Comparison of ENCODE assay signal across 12 mouse cellular contexts in genomic region chr2:127313878-127314277, GRCm38 (mm10). TPM values are rescaled to one million over a fixed set of nuclear protein-coding genes. Genes with fewer than 3 reads are reported as not detected.
DNase-seq lines count a peak whose midpoint lies in the region; ATAC-seq and TF ChIP-seq lines count a peak whose summit lies in the region.
"Had no signal": no experiment of that assay in that cellular context is flagged by ENCODE, and none has a peak within 500 bp of the region (broad histone marks: within the 10 kb centered on the region; RNA-seq: fewer than 3 reads in every experiment).

No protein-coding gene starts in this region.

- 0 out of 2 replicates have a peak, but pooled peaks have one; percentile 11 for TF ChIP-seq CTCF in forebrain, postnatal 0 days (IDR thresholded peaks at IDR 0.05; ENCODE audit: low read depth)
- TF ChIP-seq CTCF in kidney, postnatal 0 days (IDR thresholded peaks at IDR 0.05; ENCODE audit: low read depth), result peak; percentile 59
- peak; percentile 44 for TF ChIP-seq CTCF in heart, postnatal 0 days (IDR thresholded peaks at IDR 0.05; ENCODE audit: low read depth)

- WGBS in forebrain, postnatal 0 days, result 61% methylated on average over 4 of the region's 4 CpGs
- 60% methylated on average over 4 of the region's 4 CpGs for WGBS in forebrain, embryonic 13.5 days
- WGBS in kidney, postnatal 0 days, result 47% methylated on average over 4 of the region's 4 CpGs
- 55% methylated on average over 4 of the region's 4 CpGs for WGBS in heart, postnatal 0 days

- H3K9me3 ChIP-seq in forebrain, postnatal 0 days (ENCODE audit: low read length), result no peaks in the 10 kb centered on the region
- no peaks in the 10 kb centered on the region for H3K9me3 ChIP-seq in forebrain, embryonic 13.5 days (replicated peaks)
- no peaks in the 10 kb centered on the region for H3K9me3 ChIP-seq in kidney, postnatal 0 days (replicated peaks; ENCODE audit: low read length)
- no peaks in the 10 kb centered on the region for H3K9me3 ChIP-seq in heart, postnatal 0 days (replicated peaks; ENCODE audit: control insufficient read depth, low read length)

- ATAC-seq in forebrain, postnatal 0 days, result no peak
- no peak for ATAC-seq in forebrain, embryonic 13.5 days
- ATAC-seq in kidney, postnatal 0 days (replicated peaks; ENCODE audit: low FRiP score, low read depth), result no peak
- ATAC-seq in heart, postnatal 0 days (ENCODE audit: insufficient read depth, low read depth), result peak; percentile 69

- no peaks in the 10 kb centered on the region for H3K4me1 ChIP-seq in forebrain, postnatal 0 days (ENCODE audit: insufficient read depth)
- no peaks in the 10 kb centered on the region for H3K4me1 ChIP-seq in forebrain, embryonic 13.5 days
- no peaks in the 10 kb centered on the region for H3K4me1 ChIP-seq in kidney, postnatal 0 days (replicated peaks; ENCODE audit: insufficient read depth, low read length)
- H3K4me1 ChIP-seq in heart, postnatal 0 days (ENCODE audit: control insufficient read depth, insufficient read depth), result no peaks in the 10 kb centered on the region

- TF ChIP-seq EP300 in heart, postnatal 0 days (IDR thresholded peaks at IDR 0.05; ENCODE audit: low read depth), result no peak

- no peak overlapping the region for H3K27ac ChIP-seq in forebrain, postnatal 0 days (ENCODE audit: low read depth, low read length)
- H3K27ac ChIP-seq in forebrain, embryonic 13.5 days, result no peak overlapping the region
- no peak overlapping the region for H3K27ac ChIP-seq in kidney, postnatal 0 days
- H3K27ac ChIP-seq in heart, postnatal 0 days (ENCODE audit: low read depth), result peak overlapping the region; percentile 87

- no peak overlapping the region for H3K4me2 ChIP-seq in forebrain, postnatal 0 days (ENCODE audit: low read depth)
- H3K4me2 ChIP-seq in forebrain, embryonic 13.5 days, result no peak overlapping the region
- no peak overlapping the region for H3K4me2 ChIP-seq in kidney, postnatal 0 days (ENCODE audit: low read length)
- no peak overlapping the region for H3K4me2 ChIP-seq in heart, postnatal 0 days (ENCODE audit: low read depth, low read length)

- no peaks in the 10 kb centered on the region for H3K27me3 ChIP-seq in forebrain, postnatal 0 days (ENCODE audit: insufficient read depth, low read length)
- H3K27me3 ChIP-seq in forebrain, embryonic 13.5 days, result no peaks in the 10 kb centered on the region
- no peaks in the 10 kb centered on the region for H3K27me3 ChIP-seq in kidney, postnatal 0 days (ENCODE audit: insufficient read depth, low read length)
- H3K27me3 ChIP-seq in heart, postnatal 0 days (ENCODE audit: control insufficient read depth, insufficient read depth, low read length), result no peaks in the 10 kb centered on the region

- H3K9ac ChIP-seq in forebrain, postnatal 0 days, result no peak overlapping the region
- no peak overlapping the region for H3K9ac ChIP-seq in forebrain, embryonic 13.5 days
- no peak overlapping the region for H3K9ac ChIP-seq in kidney, postnatal 0 days (ENCODE audit: low read depth, low read length)
- H3K9ac ChIP-seq in heart, postnatal 0 days (replicated peaks; ENCODE audit: low read depth, low read length), result no peak overlapping the region

- no peak for DNase-seq in forebrain, postnatal 0 days
- DNase-seq in kidney, postnatal 0 days (ENCODE audit: low spot score), result peak; percentile 44
- DNase-seq in kidney, adult 11 months, result no peak
- peak; percentile 32 for DNase-seq in 3T3-L1 (ENCODE audit: low read depth, low spot score)
- DNase-seq in heart, postnatal 0 days (ENCODE audit: low spot score), result peak; percentile 67
- DNase-seq in cerebellum, postnatal 10 days, result no peak
- DNase-seq in adrenal gland, postnatal 4 days (ENCODE audit: low spot score in 2 of 2), result no peak
- DNase-seq: gastrocnemius, postnatal 10 days had no signal

- H3K36me3 ChIP-seq in forebrain, postnatal 0 days (ENCODE audit: insufficient read depth), result no peaks in the 10 kb centered on the region
- H3K36me3 ChIP-seq in forebrain, embryonic 13.5 days (ENCODE audit: poor library complexity, severe bottlenecking), result no peaks in the 10 kb centered on the region
- no peaks in the 10 kb centered on the region for H3K36me3 ChIP-seq in kidney, postnatal 0 days (ENCODE audit: insufficient read depth, low read length)
- H3K36me3 ChIP-seq in heart, postnatal 0 days (replicated peaks; ENCODE audit: control insufficient read depth, insufficient read depth, low read length), result no peaks in the 10 kb centered on the region

- H3K4me3 ChIP-seq in forebrain, postnatal 0 days (ENCODE audit: low read depth, low read length), result no peak overlapping the region
- H3K4me3 ChIP-seq in forebrain, embryonic 13.5 days, result no peak overlapping the region
- H3K4me3 ChIP-seq in kidney, postnatal 0 days (replicated peaks; ENCODE audit: low read depth, low read length), result no peak overlapping the region
- H3K4me3 ChIP-seq in heart, postnatal 0 days (ENCODE audit: low read depth, low read length), result no peak overlapping the region

RNA-seq across cellular contexts. Expression of gene Dusp2, which starts 22.1 kb away (rescaled TPM):
- total RNA-seq in forebrain, postnatal 0 days (2014; rRNA removed), result 10.0 and 13.9 TPM in 2 replicates
- 19.1 and 20.2 TPM in 2 replicates for polyA plus RNA-seq in forebrain, postnatal 0 days (2015; fragmentation: Nextera tagmentation; extraction: Ambion mirVana)
- 3.1 and 3.6 TPM in 2 replicates for polyA plus RNA-seq in forebrain, embryonic 13.5 days (2015; fragmentation: Nextera tagmentation; extraction: Ambion mirVana)
- 8.2 and 10.3 TPM in 2 replicates for polyA plus RNA-seq in kidney, postnatal 0 days (2015; fragmentation: Nextera tagmentation; extraction: Ambion mirVana)
- 6.8 and 13.8 TPM in 2 replicates for total RNA-seq in heart, postnatal 0 days (2014; rRNA removed; ENCODE audit: low replicate concordance)
- 5.1 and 7.3 TPM in 2 replicates for polyA plus RNA-seq in heart, postnatal 0 days (2015; fragmentation: Nextera tagmentation; extraction: Ambion mirVana)
- 1 to 10 TPM; 2.5 to 2.7 TPM for total RNA-seq in adrenal gland, postnatal 4 days (2021)

RNA-seq across cellular contexts. Expression of gene Astl, which starts 24.6 kb away (rescaled TPM):
- total RNA-seq in forebrain, postnatal 0 days (2014; rRNA removed), result not detected in 2 replicates
- not detected in 2 replicates for polyA plus RNA-seq in forebrain, postnatal 0 days (2015; fragmentation: Nextera tagmentation; extraction: Ambion mirVana)
- not detected in 2 replicates for polyA plus RNA-seq in forebrain, embryonic 13.5 days (2015; fragmentation: Nextera tagmentation; extraction: Ambion mirVana)
- not detected in 2 replicates for polyA plus RNA-seq in kidney, postnatal 0 days (2015; fragmentation: Nextera tagmentation; extraction: Ambion mirVana)
- not detected in 2 replicates for total RNA-seq in heart, postnatal 0 days (2014; rRNA removed; ENCODE audit: low replicate concordance)
- not detected in 2 replicates for polyA plus RNA-seq in heart, postnatal 0 days (2015; fragmentation: Nextera tagmentation; extraction: Ambion mirVana)
- total RNA-seq in adrenal gland, postnatal 4 days (2021), result not detected
- polyA plus RNA-seq: limb, embryonic 11.5 days; testis, adult 2 months had no signal

RNA-seq across cellular contexts. Expression of gene Stard7, which starts 43.9 kb away (rescaled TPM):
- total RNA-seq in forebrain, postnatal 0 days (2014; rRNA removed), result 178 and 203 TPM in 2 replicates
- 89.3 and 110 TPM in 2 replicates for polyA plus RNA-seq in forebrain, postnatal 0 days (2015; fragmentation: Nextera tagmentation; extraction: Ambion mirVana)
- 82.4 and 87.3 TPM in 2 replicates for polyA plus RNA-seq in forebrain, embryonic 13.5 days (2015; fragmentation: Nextera tagmentation; extraction: Ambion mirVana)
- polyA plus RNA-seq in kidney, postnatal 0 days (2015; fragmentation: Nextera tagmentation; extraction: Ambion mirVana), result 83.4 and 86.5 TPM in 2 replicates
- total RNA-seq in heart, postnatal 0 days (2014; rRNA removed; ENCODE audit: low replicate concordance), result 228 and 244 TPM in 2 replicates
- polyA plus RNA-seq in heart, postnatal 0 days (2015; fragmentation: Nextera tagmentation; extraction: Ambion mirVana), result 109 and 123 TPM in 2 replicates
- total RNA-seq in adrenal gland, postnatal 4 days (2021), result 100 to 1,000 TPM; 145 to 149 TPM

RNA-seq across cellular contexts. Expression of gene Adra2b, which starts 49.1 kb away (rescaled TPM):
- total RNA-seq in forebrain, postnatal 0 days (2014; rRNA removed), result 0.46 and 0.67 TPM in 2 replicates
- polyA plus RNA-seq in forebrain, postnatal 0 days (2015; fragmentation: Nextera tagmentation; extraction: Ambion mirVana), result 0.38 and 0.80 TPM in 2 replicates
- polyA plus RNA-seq in forebrain, embryonic 13.5 days (2015; fragmentation: Nextera tagmentation; extraction: Ambion mirVana), result 0.18 and 0.42 TPM in 2 replicates
- polyA plus RNA-seq in kidney, postnatal 0 days (2015; fragmentation: Nextera tagmentation; extraction: Ambion mirVana), result 10.3 and 10.5 TPM in 2 replicates
- total RNA-seq in heart, postnatal 0 days (2014; rRNA removed; ENCODE audit: low replicate concordance), result 1.1 and 2.0 TPM in 2 replicates
- polyA plus RNA-seq in heart, postnatal 0 days (2015; fragmentation: Nextera tagmentation; extraction: Ambion mirVana), result 0.67 and 0.71 TPM in 2 replicates
- total RNA-seq in adrenal gland, postnatal 4 days (2021), result 1 to 10 TPM; 2.3 to 5.0 TPM
- polyA plus RNA-seq: activated CD4-positive, CD25-positive, alpha-beta regulatory T cell, adult 4 months had no signal

Comparison
In these comparisons a context has a peak if more than half of its experiments do, and no peak if none do; other contexts are left out.
1. DNase-seq: peak in kidney, postnatal 0 days (single experiment), 3T3-L1 (single experiment) and heart, postnatal 0 days (single experiment); none in forebrain, postnatal 0 days (single experiment), kidney, adult 11 months (single experiment), cerebellum, postnatal 10 days (0 of 2) and adrenal gland, postnatal 4 days (0 of 2).
2. Peak in every context shown above with its lines, with median percentiles within 50 percentile points of each other: CTCF ChIP-seq.